Mouse (Mus musculus): ENCODE measurements at regions not wholly inside any gene's neighbourhood (a gene's known extent, or its start where the extent isn't known, plus 50 kb on each side); places are given as distances from the start of the nearest gene placed in this dataset.

GRCm38 (mm10) chr8:34392981-34393828 lies 281.7 kb upstream of the Gm10131 start:
- TF ChIP-seq CTCF (IDR thresholded peaks at IDR 0.05; ENCODE audit: extremely low read depth, insufficient read depth, low read length) (no peak), POLR2A (IDR thresholded peaks at IDR 0.05; ENCODE audit: extremely low read depth, insufficient read depth, low read length) (no peak)

Measured in cortical plate, adult 2 months (tissue).